Mouse (Mus musculus) ES-Bruce4 (cell line): ENCODE measurements at regions not wholly inside any gene's neighbourhood (a gene's known extent, or its start where the extent isn't known, plus 50 kb on each side); places are given as distances from the start of the nearest gene placed in this dataset.

ENCODE experiments used
- CTCF ChIP-seq: IDR thresholded peaks from one replicate; pipeline ENCODE4 v1.8.1; 2011; ENCODE audit warnings: low read depth, low read length
- EP300 ChIP-seq: IDR thresholded peaks from 2 replicates; pipeline ENCODE4 v1.6.1; 2011; ENCODE audit warnings: low read depth, low read length; ENCODE audit not compliant: insufficient read depth
- POLR2A ChIP-seq: IDR thresholded peaks from one replicate; pipeline ENCODE4 v1.8.1; 2011; ENCODE audit warnings: low read length; ENCODE audit not compliant: insufficient read depth

DNA sequence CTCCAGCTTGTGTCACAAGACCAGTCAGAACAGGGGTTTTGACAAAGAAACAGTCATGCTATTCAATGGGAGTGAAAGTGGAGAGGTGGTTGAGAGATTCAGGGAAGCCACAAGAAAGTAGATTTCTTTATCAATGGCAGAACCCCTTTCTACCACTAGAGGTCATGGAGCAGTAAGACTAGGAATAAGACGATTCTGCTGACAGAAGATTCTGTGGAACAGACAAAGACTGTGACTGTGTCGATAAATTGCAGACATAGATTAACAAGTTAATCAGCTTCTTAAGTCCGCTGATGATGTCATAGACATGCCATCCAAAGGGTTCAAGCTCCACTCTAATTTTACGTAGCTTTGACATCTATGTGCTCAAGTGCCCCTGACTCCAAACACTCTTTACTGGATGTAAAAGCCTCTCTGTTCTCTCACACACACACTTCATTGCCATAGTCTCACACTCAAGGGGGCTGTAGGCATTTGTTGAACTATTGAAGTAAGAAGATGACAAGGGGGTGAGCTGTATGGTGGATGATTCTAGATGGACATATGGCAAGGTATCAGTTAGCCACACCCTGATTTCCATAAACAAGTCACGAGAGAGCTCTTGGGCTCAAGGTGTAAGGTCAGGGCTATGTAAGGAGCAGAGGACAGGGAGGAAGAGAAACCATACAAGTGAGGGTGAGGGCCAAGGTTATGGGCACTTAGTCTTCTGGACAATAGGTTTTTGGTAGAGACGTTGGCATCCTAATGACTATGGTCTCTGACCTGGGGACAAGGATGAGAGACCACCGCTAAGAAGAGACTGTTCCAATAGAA, 102.9 kb upstream of the Fhl2 start:
- TF ChIP-seq CTCF = no peak
- no peak for TF ChIP-seq POLR2A
- TF ChIP-seq EP300 = no peak
